Mouse (Mus musculus) telencephalon, adult 2 months (tissue): Measurements from ENCODE around the gene Kctd2.
"Not testable (repeated sequence)": the region's sequence is repeated elsewhere in the genome, so short reads cannot be mapped to it uniquely, and the experiment has no call there.

ENCODE experiments used
- DNase-seq: peaks from one replicate; pipeline ENCODE4 v3.0.0-alpha.2; 2011; ENCODE audit warnings: low read depth, low spot score

Kctd2 gene

GRCm38 (mm10) chr11:115439326-115439725, 19.4 kb downstream of the Kctd2 start:
- DNase-seq = no peak

DNA sequence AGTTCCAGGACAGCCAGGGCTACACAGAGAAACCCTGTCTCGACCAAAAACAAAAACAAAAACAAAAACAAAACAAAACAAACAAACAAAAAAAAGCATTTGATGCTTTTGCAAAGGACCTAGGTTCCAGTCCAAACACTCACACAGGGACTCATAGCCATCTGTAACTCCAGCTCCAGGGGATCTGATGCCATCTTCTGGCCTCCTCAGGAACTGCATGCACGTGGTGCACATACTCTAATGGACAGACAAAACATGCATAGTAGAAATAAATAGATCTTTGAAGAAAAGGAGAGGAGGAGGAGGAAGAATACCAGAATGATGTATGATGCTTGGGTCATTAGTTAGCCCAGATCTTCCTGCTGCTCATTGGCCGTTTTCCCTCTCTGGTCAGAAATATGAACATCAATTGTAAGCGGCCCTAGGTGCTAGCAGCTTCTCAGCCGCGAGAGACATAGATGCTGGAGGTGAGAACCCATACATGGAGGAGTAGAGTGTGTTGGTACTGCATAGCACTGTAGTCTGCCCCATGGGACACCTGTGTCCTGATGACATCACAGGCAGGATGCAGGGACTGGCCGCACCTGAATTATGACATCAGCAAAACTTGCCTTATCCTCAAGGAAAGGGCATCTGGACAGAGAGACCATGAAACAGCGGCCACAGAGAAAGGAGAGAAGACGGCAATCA, 20.1 kb downstream of the Kctd2 start, which contains the start of gene Trim80:
Gene Trim80, plus strand, starts transcription at position 640 of the 690 bp plus-strand sequence.
- DNase-seq = no peak

DNA sequence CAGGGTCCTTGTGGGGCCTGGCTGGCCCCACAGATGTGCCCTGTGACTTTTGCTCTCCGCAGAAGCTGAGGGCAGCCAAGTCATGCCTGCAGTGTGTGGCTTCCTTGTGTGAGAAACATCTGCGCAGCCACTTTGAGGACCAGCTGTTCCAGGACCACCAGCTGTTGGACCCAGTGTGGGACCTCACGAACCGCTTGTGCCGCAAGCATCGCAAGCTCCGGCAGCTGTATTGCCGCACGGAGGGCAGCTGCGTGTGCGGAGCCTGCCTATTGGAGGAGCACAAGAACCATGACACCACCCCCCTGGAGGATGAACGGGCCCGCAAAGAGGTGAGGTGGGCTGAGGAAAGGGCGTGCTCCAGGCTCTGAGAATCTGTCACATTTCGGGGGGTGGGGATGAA, 21.5 kb downstream of the Kctd2 start:
- no peak for DNase-seq

DNA sequence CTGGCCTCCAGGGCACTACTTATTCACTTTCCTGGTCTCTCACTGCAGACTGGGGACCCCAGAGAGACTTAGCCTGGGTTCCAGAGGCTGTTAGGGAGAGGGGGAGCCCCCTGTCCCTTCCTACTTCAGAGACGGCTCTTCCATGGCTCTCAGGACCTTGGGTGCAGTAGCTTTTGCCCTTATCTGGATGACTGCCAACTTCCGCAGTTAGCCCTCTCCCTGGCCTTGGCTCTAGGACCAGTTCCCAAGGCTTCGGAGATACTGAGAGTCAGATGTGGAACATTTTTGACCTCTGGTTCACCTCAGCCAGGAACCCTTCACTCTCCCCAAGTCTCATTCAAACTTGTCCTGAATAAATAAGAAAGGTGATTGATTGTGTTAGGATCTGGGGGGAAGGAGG, 27.0 kb downstream of the Kctd2 start:
- DNase-seq = no peak

DNA sequence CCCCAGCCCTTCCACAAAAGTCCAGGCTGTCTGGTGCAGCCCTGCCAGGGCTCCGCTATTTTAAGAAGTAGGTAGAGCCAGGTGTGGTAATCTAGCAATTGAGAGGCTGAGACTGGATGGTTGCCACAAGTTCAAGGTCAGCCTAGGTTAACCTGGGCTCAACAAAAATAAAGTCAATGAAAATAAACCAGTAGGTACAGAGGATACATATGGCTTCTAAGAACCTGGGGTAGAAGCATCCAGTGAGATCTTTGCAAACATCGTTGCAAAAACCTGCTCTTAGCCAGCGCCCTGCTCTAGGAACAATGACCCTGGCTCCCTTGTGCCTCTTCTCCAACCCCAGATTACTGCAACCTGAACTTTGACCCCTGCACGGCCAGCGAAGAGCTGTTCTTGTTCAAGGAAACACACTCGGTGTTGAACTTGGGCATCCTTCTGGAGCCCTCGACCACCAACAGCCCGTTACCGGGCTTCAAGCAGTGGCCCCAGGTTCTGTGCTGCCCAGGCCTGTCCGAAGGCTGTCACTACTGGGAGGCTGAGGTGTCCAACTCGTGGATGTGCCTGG, 27.5 kb downstream of the Kctd2 start:
- no peak for DNase-seq

- DNase-seq = no peak
Measured at GRCm38 (mm10) chr11:115448075-115448474, 28.1 kb downstream of the Kctd2 start.

GRCm38 (mm10) chr11:115448998-115449397, 29.1 kb downstream of the Kctd2 start:
- DNase-seq = no peak

DNA sequence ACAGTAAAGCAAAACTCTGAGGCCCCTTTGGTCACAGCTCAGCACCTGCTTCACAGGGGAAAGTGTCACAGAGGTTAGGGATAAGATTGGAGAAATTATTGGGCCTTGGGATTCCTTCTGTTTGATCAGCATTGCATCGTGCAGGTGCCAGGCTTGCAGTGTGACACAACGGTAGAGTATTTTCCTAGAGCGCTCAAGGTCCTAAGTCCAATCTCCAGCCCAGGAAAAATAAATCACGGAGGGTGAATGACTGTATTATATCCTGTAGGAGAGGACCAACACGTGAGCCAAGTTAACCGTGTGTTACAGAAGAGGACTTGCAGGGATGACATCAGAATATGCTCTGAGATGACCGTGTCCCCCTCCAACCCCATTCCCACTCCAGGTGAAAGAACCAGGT, 30.2 kb downstream of the Kctd2 start:
- DNase-seq = no peak

DNA sequence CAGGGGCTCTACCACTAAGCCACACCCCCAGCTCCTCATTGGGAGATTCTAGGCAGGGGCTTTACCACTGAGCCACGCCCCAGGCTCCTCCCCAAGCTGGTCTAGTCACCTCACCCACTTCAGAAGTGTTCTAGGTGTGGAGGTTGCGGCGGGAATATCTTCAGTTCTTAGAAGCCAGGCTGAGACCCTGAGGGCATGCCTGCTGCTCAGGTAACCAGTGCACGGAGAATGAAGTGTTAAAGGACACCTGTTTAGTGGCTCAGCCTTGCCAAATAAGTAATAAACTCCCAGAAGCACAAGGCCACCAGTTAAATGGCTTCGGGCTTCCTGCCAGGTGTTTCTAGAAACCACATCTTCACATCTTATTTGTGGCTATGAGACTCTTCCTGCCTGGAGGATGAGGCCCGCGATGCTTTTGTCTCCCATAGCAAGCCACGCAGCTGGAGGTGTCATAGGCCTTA, 31.9 kb downstream of the Kctd2 start:
- DNase-seq = no peak

GRCm38 (mm10) chr11:115452281-115452860, 32.4 kb downstream of the Kctd2 start:
- DNase-seq = no peak

DNA sequence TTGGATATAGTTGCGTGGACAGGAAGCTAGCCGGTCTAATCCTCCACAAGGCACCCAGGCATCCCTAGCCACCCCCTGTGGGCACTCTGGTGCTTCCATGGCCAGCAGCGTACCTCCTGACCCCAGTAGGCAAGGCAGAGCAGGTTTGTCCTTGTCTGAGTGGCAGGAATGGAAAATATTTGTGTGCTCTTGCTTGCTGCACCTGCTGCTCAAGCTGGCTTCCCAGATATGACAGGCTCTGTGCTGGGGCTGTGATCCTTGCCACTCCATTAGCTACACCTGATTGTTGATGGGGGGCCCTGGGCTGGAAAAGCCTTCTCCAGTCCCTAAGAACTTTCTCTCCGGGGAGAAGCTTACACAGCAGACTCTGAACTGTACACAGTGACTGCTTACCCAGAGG, 33.4 kb downstream of the Kctd2 start:
- no peak for DNase-seq

DNA sequence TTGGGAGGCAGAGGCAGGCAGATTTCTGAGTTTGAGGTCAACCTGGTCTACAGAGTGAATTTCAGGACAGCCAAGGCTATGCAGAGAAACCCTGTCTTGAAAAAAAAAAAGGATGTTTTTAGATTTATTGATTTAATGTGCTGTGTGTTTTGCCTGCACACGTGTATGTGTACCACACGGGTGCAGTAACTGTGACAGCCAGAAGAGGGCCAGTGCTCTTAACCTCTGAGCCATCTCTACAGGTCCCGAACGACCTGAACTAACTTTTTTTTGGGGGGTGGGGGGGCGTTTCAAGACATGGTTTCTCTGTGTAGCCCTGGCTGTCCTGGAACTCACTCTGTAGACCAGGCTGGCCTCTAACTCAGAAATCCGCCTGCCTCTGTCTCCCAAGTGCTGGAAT, 34.9 kb downstream of the Kctd2 start:
- DNase-seq = not testable (repeated sequence)

DNA sequence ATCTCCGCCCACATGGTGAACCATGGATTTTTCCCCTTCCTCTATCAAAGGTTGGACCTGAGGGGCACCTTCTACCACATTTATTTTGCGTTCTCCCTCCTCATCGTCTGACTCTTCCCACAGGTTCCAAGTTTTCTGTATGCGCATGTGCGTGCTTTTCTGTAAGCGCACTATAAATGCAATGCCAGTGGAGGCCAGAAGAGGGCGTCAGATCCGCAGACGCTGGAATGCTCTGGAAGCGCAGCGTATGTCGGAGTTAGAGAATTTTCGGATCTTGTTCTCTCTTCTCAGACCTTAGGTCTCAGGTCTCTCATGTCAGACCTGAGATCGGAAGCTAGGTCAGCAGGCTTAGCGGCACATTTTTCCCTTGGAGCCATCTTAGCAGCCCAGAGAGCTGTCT, 35.7 kb downstream of the Kctd2 start:
- DNase-seq = no peak

GRCm38 (mm10) chr11:115456182-115456581, 36.3 kb downstream of the Kctd2 start:
- no peak for DNase-seq

- DNase-seq = no peak
Measured at GRCm38 (mm10) chr11:115457405-115457804, 37.5 kb downstream of the Kctd2 start.

- DNase-seq = no peak
Measured at GRCm38 (mm10) chr11:115460976-115461375, 41.0 kb downstream of the Kctd2 start.

- DNase-seq = no peak
Measured at GRCm38 (mm10) chr11:115461846-115462242, 41.9 kb downstream of the Kctd2 start.

DNA sequence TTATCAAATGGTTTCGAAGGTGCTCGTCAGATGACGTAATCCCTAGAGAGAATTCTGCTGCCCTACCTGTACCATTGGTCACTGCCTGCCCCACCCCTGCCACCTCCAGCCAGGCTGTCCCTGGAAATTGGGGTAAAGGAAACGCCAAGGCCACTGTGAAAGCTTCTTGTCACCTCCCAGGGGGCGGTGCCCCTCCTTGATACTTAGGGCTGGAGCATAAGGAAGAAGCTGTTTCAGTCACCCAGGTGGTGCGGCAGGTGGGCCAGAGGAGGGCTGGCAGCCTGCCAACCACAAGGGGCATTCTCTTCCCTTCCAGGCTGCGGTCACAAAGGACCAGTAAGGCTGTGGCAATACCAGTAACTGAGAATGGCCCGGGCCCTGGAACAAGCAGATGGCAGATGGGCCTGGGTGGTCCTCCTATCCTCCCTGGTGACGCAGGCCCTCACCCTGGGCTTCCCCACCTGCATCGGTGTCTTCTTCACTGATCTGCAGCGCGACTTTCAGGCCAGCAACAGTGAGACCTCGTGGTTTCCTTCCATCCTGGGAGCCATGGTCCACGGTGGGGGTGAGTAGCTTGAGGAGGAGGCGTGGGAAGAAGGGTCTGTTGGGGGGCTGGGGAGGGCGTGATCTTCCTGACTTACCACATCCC, 42.4 kb downstream of the Kctd2 start, which contains the start of gene Slc16a5:
Gene Slc16a5, plus strand, starts transcription at position 232 of the 649 bp plus-strand sequence.
- no peak for DNase-seq

DNA sequence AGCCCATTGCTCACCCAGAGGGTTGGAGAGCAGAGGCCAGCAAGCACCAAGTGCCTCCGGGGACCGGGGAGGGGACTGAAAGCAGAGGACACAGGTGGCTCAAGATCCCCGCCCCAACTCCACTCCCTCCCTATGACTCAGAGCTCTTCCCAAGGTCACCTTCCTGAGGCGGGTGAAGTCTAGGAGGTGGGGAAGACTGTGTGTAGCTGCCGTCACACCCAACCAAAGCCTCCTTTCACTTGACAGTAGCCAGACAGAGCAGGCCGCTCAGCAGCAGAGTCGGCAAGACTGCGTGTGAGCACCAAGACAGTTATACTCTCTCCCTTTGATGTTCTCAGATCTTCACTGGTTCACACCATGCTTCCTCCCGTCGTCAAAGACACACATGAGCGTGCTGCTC, 43.5 kb downstream of the Kctd2 start:
- no peak for DNase-seq

GRCm38 (mm10) chr11:115464851-115465250, 44.9 kb downstream of the Kctd2 start:
- no peak for DNase-seq

- DNase-seq = no peak
Measured at GRCm38 (mm10) chr11:115467217-115467618, 47.3 kb downstream of the Kctd2 start.

- no peak for DNase-seq
Measured at GRCm38 (mm10) chr11:115472183-115472582, 52.3 kb downstream of the Kctd2 start.
